Mouse (Mus musculus) liver, adult 2 months (tissue): ENCODE measurements around the gene Slit1.

ENCODE experiments used
- CTCF ChIP-seq: fragments of 200-500 bp; IDR thresholded peaks from 2 replicates; pipeline ENCODE4 v1.5.1; 2011; ENCODE audit warnings: low read depth, low read length, control low read depth
- POLR2A ChIP-seq: fragments of 200-500 bp; IDR thresholded peaks from 2 replicates; pipeline ENCODE4 v1.6.1; 2011; ENCODE audit warnings: low read length, control low read depth; ENCODE audit not compliant: insufficient read depth; ENCODE audit errors: extremely low read depth

DNA sequence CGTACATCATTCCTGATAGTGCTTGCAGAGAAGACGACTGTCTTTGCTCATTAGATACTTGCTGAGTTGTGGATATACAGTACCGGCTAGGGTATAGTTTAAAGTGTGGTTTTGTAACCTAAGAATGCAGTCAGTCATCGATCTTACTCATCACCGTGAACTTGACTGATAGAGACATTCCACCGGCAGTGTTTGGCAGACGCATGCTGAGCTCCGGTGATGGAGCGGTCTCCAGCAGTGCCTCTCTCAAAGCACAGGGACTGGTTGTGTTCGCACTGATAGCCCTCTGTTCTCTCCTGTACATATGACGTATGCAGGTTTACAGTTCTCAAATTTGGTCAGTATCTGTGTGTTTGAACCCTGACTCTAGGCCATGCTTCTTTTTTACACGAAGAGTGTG is 151.7 kb downstream of the Slit1 start:
- TF ChIP-seq CTCF (no peak), POLR2A (no peak)
